ENCODE assay signal across 10 mouse cellular contexts in the genomic region with DNA sequence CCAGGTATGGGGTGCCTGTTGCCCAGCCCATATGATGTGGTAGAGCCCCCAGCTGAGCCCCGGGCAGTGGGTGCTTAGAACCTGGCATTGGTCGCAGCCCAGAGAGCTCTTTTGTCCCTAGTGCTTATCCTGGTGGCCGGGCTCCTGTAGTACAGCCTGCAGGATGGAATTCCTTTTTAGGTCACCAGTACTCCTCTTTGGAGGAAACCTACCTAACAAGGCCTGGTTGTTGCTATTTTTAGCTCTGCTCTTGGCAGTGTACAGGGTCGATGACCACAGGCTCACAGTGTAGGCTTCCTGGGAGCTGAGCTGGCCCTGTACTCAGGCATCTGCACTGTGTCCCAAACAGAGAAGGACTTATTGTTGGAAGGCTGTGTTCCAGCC.
A peak's percentile ranks its signal among the peaks of the same experiment; 100 is the strongest.
DNase-seq lines count a peak whose midpoint lies in the region; ATAC-seq and TF ChIP-seq lines count a peak whose summit lies in the region.
"Had no signal": no experiment of that assay in that cellular context is flagged by ENCODE, and none has a peak within 500 bp of the region (broad histone marks: within the 10 kb centered on the region; RNA-seq: fewer than 3 reads in every experiment).

No protein-coding gene starts in this region.

- H3K9me3 ChIP-seq in forebrain, postnatal 0 days (ENCODE audit: low read length) = no peaks in the 10 kb centered on the region
- H3K9me3 ChIP-seq in forebrain, embryonic 13.5 days (replicated peaks) = no peaks in the 10 kb centered on the region
- no peaks in the 10 kb centered on the region for H3K9me3 ChIP-seq in heart, embryonic 14.5 days (ENCODE audit: control insufficient read depth, low read length)
- no peaks in the 10 kb centered on the region for H3K9me3 ChIP-seq in limb, embryonic 12.5 days
- no peaks in the 10 kb centered on the region for H3K9me3 ChIP-seq in stomach, embryonic 14.5 days (ENCODE audit: control insufficient read depth, low read depth, low read length)

- ATAC-seq in forebrain, postnatal 0 days = peak; percentile 48; the same call in 1 of the 2 replicates
- no peak for ATAC-seq in forebrain, embryonic 13.5 days
- peak; percentile 89 for ATAC-seq in heart, embryonic 14.5 days (ENCODE audit: insufficient number of reproducible peaks, insufficient read depth, low FRiP score, low read depth)
- ATAC-seq in limb, embryonic 12.5 days (ENCODE audit: insufficient number of reproducible peaks, insufficient read depth, low FRiP score, low TSS enrichment, low read depth) = no peak
- ATAC-seq in stomach, embryonic 14.5 days (ENCODE audit: insufficient number of reproducible peaks, insufficient read depth, low FRiP score, low read depth) = peak; percentile 50

- H3K4me1 ChIP-seq in forebrain, postnatal 0 days (ENCODE audit: insufficient read depth) = no peaks in the 10 kb centered on the region
- peaks cover 7% of the 10 kb centered on the region; the same call in 1 of the 2 replicates for H3K4me1 ChIP-seq in forebrain, embryonic 13.5 days
- peaks cover 62% of the 10 kb centered on the region for H3K4me1 ChIP-seq in cerebellum, adult 2 months (ENCODE audit: control insufficient read depth, insufficient read depth, low read length)
- peaks cover 46 to 83% of the 10 kb centered on the region in 2 experiments for H3K4me1 ChIP-seq in heart, embryonic 14.5 days (ENCODE audit: control insufficient read depth in 2 of 2, insufficient read depth in 2 of 2, low read length in 2 of 2)
- H3K4me1 ChIP-seq in limb, embryonic 12.5 days (replicated peaks) = peaks cover 24% of the 10 kb centered on the region
- peaks cover 37% of the 10 kb centered on the region for H3K4me1 ChIP-seq in stomach, embryonic 14.5 days (ENCODE audit: control insufficient read depth, insufficient read depth, low read length)

- TF ChIP-seq POLR2A in cerebellum, adult 2 months (IDR thresholded peaks at IDR 0.05; ENCODE audit: borderline replicate concordance, insufficient read depth, low read length) = no peak

- H3K4me2 ChIP-seq in forebrain, postnatal 0 days (ENCODE audit: low read depth) = no peak overlapping the region
- no peak overlapping the region for H3K4me2 ChIP-seq in forebrain, embryonic 13.5 days
- no peak overlapping the region for H3K4me2 ChIP-seq in heart, embryonic 14.5 days (ENCODE audit: low read length)
- H3K4me2 ChIP-seq in limb, embryonic 12.5 days = no peak overlapping the region
- H3K4me2 ChIP-seq in stomach, embryonic 14.5 days (replicated peaks; ENCODE audit: low read depth, low read length) = no peak overlapping the region

- no peak overlapping the region for H3K4me3 ChIP-seq in forebrain, postnatal 0 days (ENCODE audit: low read depth, low read length)
- no peak overlapping the region for H3K4me3 ChIP-seq in forebrain, embryonic 13.5 days
- no peak overlapping the region for H3K4me3 ChIP-seq in cerebellum, adult 2 months (replicated peaks; ENCODE audit: insufficient read depth, low read depth, low read length)
- no peak overlapping the region for H3K4me3 ChIP-seq in heart, embryonic 14.5 days (ENCODE audit: control insufficient read depth in 1 of 2, insufficient read depth in 1 of 2, low read depth in 1 of 2, low read length in 2 of 2)
- no peak overlapping the region for H3K4me3 ChIP-seq in limb, embryonic 12.5 days (replicated peaks)
- H3K4me3 ChIP-seq in stomach, embryonic 14.5 days (ENCODE audit: low read depth, low read length) = no peak overlapping the region
- H3K4me3 ChIP-seq: erythroblast, embryonic 14.5 days had no signal

- no peak for DNase-seq in forebrain, postnatal 0 days
- peak; percentile 74 to 88 for DNase-seq in cerebellum, adult 2 months
- DNase-seq in left cerebral cortex, adult 18-20 months (ENCODE audit: low spot score in 2 of 2) = no peak
- no peak for DNase-seq in layer of hippocampus, adult 9-11 months

- H3K36me3 ChIP-seq in forebrain, postnatal 0 days (ENCODE audit: insufficient read depth) = no peaks in the 10 kb centered on the region
- no peaks in the 10 kb centered on the region for H3K36me3 ChIP-seq in forebrain, embryonic 13.5 days (ENCODE audit: poor library complexity, severe bottlenecking)
- no peaks in the 10 kb centered on the region for H3K36me3 ChIP-seq in heart, embryonic 14.5 days (ENCODE audit: control insufficient read depth, insufficient read depth, low read length)
- no peaks in the 10 kb centered on the region for H3K36me3 ChIP-seq in limb, embryonic 12.5 days
- no peaks in the 10 kb centered on the region for H3K36me3 ChIP-seq in stomach, embryonic 14.5 days (ENCODE audit: control insufficient read depth, insufficient read depth, low read length)

- 65% methylated on average over 4 of the region's 4 CpGs for WGBS in forebrain, postnatal 0 days
- WGBS in forebrain, embryonic 13.5 days = 67% methylated on average over 4 of the region's 4 CpGs
- 3% methylated on average over 4 of the region's 4 CpGs for WGBS in cerebellum, adult 2 months
- 23% methylated on average over 4 of the region's 4 CpGs for WGBS in heart, embryonic 14.5 days
- 64% methylated on average over 4 of the region's 4 CpGs for WGBS in limb, embryonic 12.5 days
- WGBS in stomach, embryonic 14.5 days = 55% methylated on average over 4 of the region's 4 CpGs

- no peak for TF ChIP-seq CTCF in forebrain, postnatal 0 days (IDR thresholded peaks at IDR 0.05; ENCODE audit: low read depth)
- TF ChIP-seq CTCF in cerebellum, adult 2 months (IDR thresholded peaks at IDR 0.05; ENCODE audit: borderline replicate concordance, insufficient read depth, low read depth, low read length) = peak; percentile 47

- no peak overlapping the region for H3K9ac ChIP-seq in forebrain, postnatal 0 days
- H3K9ac ChIP-seq in forebrain, embryonic 13.5 days = no peak overlapping the region
- peak overlapping the region; percentile 63 for H3K9ac ChIP-seq in heart, embryonic 14.5 days (ENCODE audit: low read length)
- no peak overlapping the region for H3K9ac ChIP-seq in limb, embryonic 12.5 days (replicated peaks)
- no peak overlapping the region; the same call in 1 of the 2 replicates for H3K9ac ChIP-seq in stomach, embryonic 14.5 days (replicated peaks; ENCODE audit: low read depth, low read length)

- no peaks in the 10 kb centered on the region for H3K27me3 ChIP-seq in forebrain, postnatal 0 days (ENCODE audit: insufficient read depth, low read length)
- H3K27me3 ChIP-seq in forebrain, embryonic 13.5 days = no peaks in the 10 kb centered on the region; the same call in 1 of the 2 replicates
- no peaks in the 10 kb centered on the region for H3K27me3 ChIP-seq in cerebellum, adult 2 months (ENCODE audit: control insufficient read depth, insufficient read depth, low read length)
- no peaks in the 10 kb centered on the region for H3K27me3 ChIP-seq in heart, embryonic 14.5 days (ENCODE audit: control insufficient read depth, insufficient read depth, low read length)
- no peaks in the 10 kb centered on the region for H3K27me3 ChIP-seq in limb, embryonic 12.5 days
- H3K27me3 ChIP-seq in stomach, embryonic 14.5 days (ENCODE audit: control insufficient read depth, insufficient read depth, low read length) = no peaks in the 10 kb centered on the region
- H3K27me3 ChIP-seq: CH12.LX had no signal

- no peak overlapping the region; the same call in 1 of the 2 replicates for H3K27ac ChIP-seq in forebrain, postnatal 0 days (ENCODE audit: low read depth, low read length)
- no peak overlapping the region for H3K27ac ChIP-seq in forebrain, embryonic 13.5 days
- peak overlapping the region; percentile 81 for H3K27ac ChIP-seq in cerebellum, adult 2 months (ENCODE audit: insufficient read depth, low read length)
- peak overlapping the region; percentile 97 to 98 for H3K27ac ChIP-seq in heart, embryonic 14.5 days (replicated peaks in 1 of 2; ENCODE audit: control insufficient read depth in 1 of 2, insufficient read depth in 1 of 2, low read depth in 2 of 2, low read length in 2 of 2)
- peak overlapping the region; percentile 42; the same call in 1 of the 2 replicates for H3K27ac ChIP-seq in limb, embryonic 12.5 days
- H3K27ac ChIP-seq in stomach, embryonic 14.5 days (ENCODE audit: low read length) = peak overlapping the region; percentile 83

Comparison
In these comparisons a context has a peak if more than half of its experiments do, and no peak if none do; other contexts are left out.
1. ATAC-seq: peak in forebrain, postnatal 0 days (single experiment), heart, embryonic 14.5 days (single experiment) and stomach, embryonic 14.5 days (single experiment); none in forebrain, embryonic 13.5 days (single experiment) and limb, embryonic 12.5 days (single experiment).
2. DNase-seq: peak in cerebellum, adult 2 months (2 of 2); none in forebrain, postnatal 0 days (single experiment), left cerebral cortex, adult 18-20 months (0 of 2) and layer of hippocampus, adult 9-11 months (single experiment).
3. H3K27ac ChIP-seq: peak in cerebellum, adult 2 months (single experiment), heart, embryonic 14.5 days (2 of 2), limb, embryonic 12.5 days (single experiment) and stomach, embryonic 14.5 days (single experiment); none in forebrain, postnatal 0 days (single experiment) and forebrain, embryonic 13.5 days (single experiment).